17 mouse cellular contexts compared by ENCODE assay signal in genomic region chr10:14207051-14207570, GRCm38 (mm10).
A peak's percentile ranks its signal among the peaks of the same experiment; 100 is the strongest.
DNase-seq lines count a peak whose midpoint lies in the region; TF ChIP-seq lines count a peak whose summit lies in the region.
"Had no signal": no experiment of that assay in that cellular context is flagged by ENCODE, and none has a peak within 500 bp of the region (broad histone marks: within the 10 kb centered on the region; RNA-seq: fewer than 3 reads in every experiment).

No protein-coding gene starts in this region.

- H3K4me3 ChIP-seq in gastrocnemius, adult 2 months, result no peak overlapping the region
- H3K4me3 ChIP-seq in left cerebral cortex, adult 2 months, result no peak overlapping the region
- no peak overlapping the region for H3K4me3 ChIP-seq in brown adipose tissue, adult 24 weeks (ENCODE audit: insufficient read depth, low read depth, low read length)
- H3K4me3 ChIP-seq: hindbrain, embryonic 15.5 days; limb, embryonic 10.5 days had no signal

- H3K27ac ChIP-seq in gastrocnemius, adult 2 months, result peak overlapping the region; percentile 72
- peak overlapping the region; percentile 82 for H3K27ac ChIP-seq in left cerebral cortex, adult 2 months
- 0 out of 2 replicates have a peak overlapping the region, but pooled peaks have one; percentile 20 for H3K27ac ChIP-seq in brown adipose tissue, adult 24 weeks (replicated peaks; ENCODE audit: low read depth, low read length)
- H3K27ac ChIP-seq: hindbrain, embryonic 15.5 days; kidney, postnatal 0 days; limb, embryonic 10.5 days had no signal

- H3K4me1 ChIP-seq in brown adipose tissue, adult 24 weeks (ENCODE audit: control insufficient read depth, insufficient read depth, insufficient read length, low read length), result no peaks in the 10 kb centered on the region
- H3K4me1 ChIP-seq: hindbrain, embryonic 15.5 days had no signal

- TF ChIP-seq CTCF in gastrocnemius, adult 2 months (IDR thresholded peaks at IDR 0.05), result no peak
- TF ChIP-seq CTCF in left cerebral cortex, adult 2 months (IDR thresholded peaks at IDR 0.05), result no peak

- intact Hi-C loops in gastrocnemius, adult 2 months (cut with DNase I), result loop anchor here (10.0 kb wide), 1 partner anchor 402 kb away; no protein-coding TSS in a partner anchor
- intact Hi-C loops in left cerebral cortex, adult 2 months (cut with DNase I), result loop anchor here (1.0 kb wide), 1 partner anchor 11 kb away; no protein-coding TSS in a partner anchor

- DNase-seq in cerebellum, postnatal 10 days, result peak; percentile 57 to 60
- DNase-seq in cerebellum, adult 9-11 months, result no peak
- DNase-seq in gastrocnemius, adult 2 months, result no peak
- no peak for DNase-seq in gastrocnemius, postnatal 10 days
- DNase-seq in left cerebral cortex, adult 2 months (ENCODE audit: extremely low spot score in 1 of 2, low spot score in 2 of 2), result no peak
- no peak for DNase-seq in left cerebral cortex, adult 8-10 months (ENCODE audit: low spot score in 2 of 2)
- DNase-seq in adrenal gland, adult 2 months, result no peak
- DNase-seq: adrenal gland, postnatal 14 days; cerebellum, adult 2 months; gastrocnemius, postnatal 14 days; heart, postnatal 14 days; kidney, adult 11 months; lung, adult 2 months had no signal

Comparison
In these comparisons a context has a peak if more than half of its experiments do, and no peak if none do; other contexts are left out.
1. DNase-seq: peak in cerebellum, postnatal 10 days (2 of 2); none in cerebellum, adult 9-11 months (single experiment), gastrocnemius, adult 2 months (single experiment), gastrocnemius, postnatal 10 days (single experiment), left cerebral cortex, adult 2 months (0 of 2), left cerebral cortex, adult 8-10 months (0 of 2) and adrenal gland, adult 2 months (single experiment).
2. H3K27ac ChIP-seq: peak in every context shown above with its lines; median percentile 82 in left cerebral cortex, adult 2 months; 72 in gastrocnemius, adult 2 months; 20 in brown adipose tissue, adult 24 weeks.